Mouse (Mus musculus): ENCODE results near the gene Rapgef4. TPM values are rescaled to one million over a fixed set of nuclear protein-coding genes. Genes with fewer than 3 reads are reported as not detected.
A peak's percentile ranks its signal among the peaks of the same experiment; 100 is the strongest.

The Rapgef4 gene
- polyA plus RNA-seq, 1 experiment = 0.08 TPM

- H3ac ChIP-seq (ENCODE audit: control insufficient read depth, insufficient read length, low read depth) = no peak overlapping the region
- H3K4me3 ChIP-seq (ENCODE audit: insufficient read depth, poor library complexity, severe bottlenecking) = no peak overlapping the region
- peaks cover 9% of the 10 kb centered on the region for H3K27me3 ChIP-seq (ENCODE audit: control insufficient read depth, insufficient read depth, insufficient read length)
- no peaks in the 10 kb centered on the region for H3K79me2 ChIP-seq (ENCODE audit: control insufficient read depth, insufficient read depth)
- H3K36me3 ChIP-seq (ENCODE audit: control insufficient read depth, insufficient read depth) = no peaks in the 10 kb centered on the region
- no peak for TF ChIP-seq FOSL1 (IDR thresholded peaks at IDR 0.05; ENCODE audit: insufficient read depth, low read length, poor library complexity, severe bottlenecking)
- no peak for TF ChIP-seq USF1 (IDR thresholded peaks at IDR 0.05; ENCODE audit: low read depth)
- no peak for TF ChIP-seq CTCF (IDR thresholded peaks at IDR 0.05; ENCODE audit: control insufficient read depth, insufficient read depth, insufficient read length)
- TF ChIP-seq CEBPB (IDR thresholded peaks at IDR 0.05; ENCODE audit: low read depth) = no peak
- no peak for TF ChIP-seq MYOG (IDR thresholded peaks at IDR 0.05; ENCODE audit: control insufficient read depth, extremely low read depth, insufficient read length)
- TF ChIP-seq MAX (IDR thresholded peaks at IDR 0.05) = no peak
- H3K79me3 ChIP-seq (ENCODE audit: low read depth) = no peaks in the 10 kb centered on the region
These were observed 19.1 kb downstream of the Rapgef4 start for GRCm38 (mm10) chr2:72000102-72000501.

GRCm38 (mm10) chr2:72002843-72003370 is 21.9 kb downstream of the Rapgef4 start:
- Histone ChIP-seq H3K79me3 (ENCODE audit: low read depth) (no peaks in the 10 kb centered on the region), H3ac (ENCODE audit: control insufficient read depth, insufficient read length, low read depth) (no peak overlapping the region), H3K36me3 (ENCODE audit: control insufficient read depth, insufficient read depth) (no peaks in the 10 kb centered on the region), H3K27me3 (ENCODE audit: control insufficient read depth, insufficient read depth, insufficient read length) (peaks cover 11% of the 10 kb centered on the region), H3K4me3 (ENCODE audit: insufficient read depth, poor library complexity, severe bottlenecking) (no peak overlapping the region), H3K79me2 (ENCODE audit: control insufficient read depth, insufficient read depth) (no peaks in the 10 kb centered on the region)
- TF ChIP-seq MAX (IDR thresholded peaks at IDR 0.05) (no peak), USF1 (IDR thresholded peaks at IDR 0.05; ENCODE audit: low read depth) (no peak), MYOD1 (IDR thresholded peaks at IDR 0.05; ENCODE audit: control insufficient read depth, insufficient read length, low read depth) (no peak), MYOG (IDR thresholded peaks at IDR 0.05; ENCODE audit: control insufficient read depth, extremely low read depth, insufficient read length) (no peak)

- no peaks in the 10 kb centered on the region for H3K79me2 ChIP-seq (ENCODE audit: control insufficient read depth, insufficient read depth)
- TF ChIP-seq MYOG (IDR thresholded peaks at IDR 0.05; ENCODE audit: control insufficient read depth, extremely low read depth, insufficient read length) = no peak
- TF ChIP-seq MYOD1 (IDR thresholded peaks at IDR 0.05; ENCODE audit: control insufficient read depth, insufficient read length, low read depth) = no peak
- no peak for TF ChIP-seq CEBPB (IDR thresholded peaks at IDR 0.05; ENCODE audit: low read depth)
- no peak for TF ChIP-seq MAX (IDR thresholded peaks at IDR 0.05)
- peak; percentile 34 for TF ChIP-seq USF1 (IDR thresholded peaks at IDR 0.05; ENCODE audit: low read depth)
- no peak for TF ChIP-seq CTCF (IDR thresholded peaks at IDR 0.05; ENCODE audit: control insufficient read depth, insufficient read depth, insufficient read length)
- H3K4me3 ChIP-seq (ENCODE audit: insufficient read depth, poor library complexity, severe bottlenecking) = no peak overlapping the region
- no peak overlapping the region for H3ac ChIP-seq (ENCODE audit: control insufficient read depth, insufficient read length, low read depth)
- H3K79me3 ChIP-seq (ENCODE audit: low read depth) = no peaks in the 10 kb centered on the region
- no peaks in the 10 kb centered on the region for H3K36me3 ChIP-seq (ENCODE audit: control insufficient read depth, insufficient read depth)
- H3K27me3 ChIP-seq (ENCODE audit: control insufficient read depth, insufficient read depth, insufficient read length) = peaks cover 11% of the 10 kb centered on the region
These were observed 22.9 kb downstream of the Rapgef4 start for GRCm38 (mm10) chr2:72003756-72004525.

GRCm38 (mm10) chr2:72005051-72005450 is 24.0 kb downstream of the Rapgef4 start:
- Histone ChIP-seq H3K4me3 (ENCODE audit: insufficient read depth, poor library complexity, severe bottlenecking) (no peak overlapping the region), H3K27me3 (ENCODE audit: control insufficient read depth, insufficient read depth, insufficient read length) (peaks cover 11% of the 10 kb centered on the region), H3K79me3 (ENCODE audit: low read depth) (no peaks in the 10 kb centered on the region), H3K79me2 (ENCODE audit: control insufficient read depth, insufficient read depth) (no peaks in the 10 kb centered on the region), H3K36me3 (ENCODE audit: control insufficient read depth, insufficient read depth) (no peaks in the 10 kb centered on the region), H3ac (ENCODE audit: control insufficient read depth, insufficient read length, low read depth) (no peak overlapping the region)
- TF ChIP-seq CTCF (IDR thresholded peaks at IDR 0.05; ENCODE audit: control insufficient read depth, insufficient read depth, insufficient read length) (no peak), MYOD1 (IDR thresholded peaks at IDR 0.05; ENCODE audit: control insufficient read depth, insufficient read length, low read depth) (no peak), CEBPB (IDR thresholded peaks at IDR 0.05; ENCODE audit: low read depth) (no peak), FOSL1 (IDR thresholded peaks at IDR 0.05; ENCODE audit: insufficient read depth, low read length, poor library complexity, severe bottlenecking) (no peak), MYOG (IDR thresholded peaks at IDR 0.05; ENCODE audit: control insufficient read depth, extremely low read depth, insufficient read length) (no peak), USF1 (IDR thresholded peaks at IDR 0.05; ENCODE audit: low read depth) (no peak), MAX (IDR thresholded peaks at IDR 0.05) (no peak)

GRCm38 (mm10) chr2:72009446-72010218 is 28.6 kb downstream of the Rapgef4 start:
- Histone ChIP-seq H3K79me2 (ENCODE audit: control insufficient read depth, insufficient read depth) (no peaks in the 10 kb centered on the region), H3K4me3 (ENCODE audit: insufficient read depth, poor library complexity, severe bottlenecking) (no peak overlapping the region), H3K79me3 (ENCODE audit: low read depth) (no peaks in the 10 kb centered on the region), H3K36me3 (ENCODE audit: control insufficient read depth, insufficient read depth) (no peaks in the 10 kb centered on the region), H3ac (ENCODE audit: control insufficient read depth, insufficient read length, low read depth) (no peak overlapping the region), H3K27me3 (ENCODE audit: control insufficient read depth, insufficient read depth, insufficient read length) (peaks cover 9% of the 10 kb centered on the region)
- TF ChIP-seq MYOD1 (IDR thresholded peaks at IDR 0.05; ENCODE audit: control insufficient read depth, insufficient read length, low read depth) = no peak
- no peak for TF ChIP-seq USF1 (IDR thresholded peaks at IDR 0.05; ENCODE audit: low read depth)
- TF ChIP-seq FOSL1 (IDR thresholded peaks at IDR 0.05; ENCODE audit: insufficient read depth, low read length, poor library complexity, severe bottlenecking) = no peak
- no peak for TF ChIP-seq CTCF (IDR thresholded peaks at IDR 0.05; ENCODE audit: control insufficient read depth, insufficient read depth, insufficient read length)
- no peak for TF ChIP-seq MYOG (IDR thresholded peaks at IDR 0.05; ENCODE audit: control insufficient read depth, extremely low read depth, insufficient read length)
- no peak for TF ChIP-seq CEBPB (IDR thresholded peaks at IDR 0.05; ENCODE audit: low read depth)
- no peak for TF ChIP-seq MAX (IDR thresholded peaks at IDR 0.05)
